Mouse (Mus musculus) limb, embryonic 11.5 days (tissue): Measurements from ENCODE around the gene Myh9. TPM values are rescaled to one million over a fixed set of nuclear protein-coding genes. Genes with fewer than 3 reads are reported as not detected.

ENCODE experiments used
- ATAC-seq: fragments of 200-750 bp; cut with Nextera tagmentation; 2 replicates; pipeline ENCODE4 v1.8.0; 2017; ENCODE audit warnings: low read depth; ENCODE audit not compliant: insufficient number of reproducible peaks, low FRiP score, low TSS enrichment
- DNase-seq: peaks from one replicate; pipeline ENCODE4 v3.0.0-alpha.2; 2015; ENCODE audit warnings: low spot score
- H3K27ac ChIP-seq: fragments of 300-500 bp; sonication (generic); replicated peaks from 2 replicates; pipeline ENCODE4 v1.5.1; 2014; ENCODE audit warnings: low read depth, mild to moderate bottlenecking, low read length
- H3K27me3 ChIP-seq: fragments of 300-500 bp; sonication (generic); 2 replicates; pipeline ENCODE4 v1.6.1; 2014; ENCODE audit warnings: mild to moderate bottlenecking, low read length, mixed read lengths; ENCODE audit not compliant: control insufficient read depth, insufficient read depth
- H3K36me3 ChIP-seq: fragments of 300-500 bp; sonication (generic); 2 replicates; pipeline ENCODE4 v1.6.1; 2014; ENCODE audit warnings: mild to moderate bottlenecking, low read length, moderate library complexity, mixed read lengths; ENCODE audit not compliant: control insufficient read depth, insufficient read depth
- H3K4me1 ChIP-seq: fragments of 300-500 bp; sonication (generic); 2 replicates; pipeline ENCODE4 v1.6.1; 2014; ENCODE audit warnings: low read length, mixed read lengths; ENCODE audit not compliant: control insufficient read depth, insufficient read depth
- H3K4me2 ChIP-seq: fragments of 300-500 bp; sonication (generic); 2 replicates; pipeline ENCODE4 v1.6.1; 2014; ENCODE audit warnings: low read depth, mild to moderate bottlenecking, moderate library complexity; ENCODE audit not compliant: severe bottlenecking
- H3K4me3 ChIP-seq: fragments of 300-500 bp; sonication (generic); 2 replicates; pipeline ENCODE4 v1.5.1; 2014; ENCODE audit warnings: low read depth, low read length
- H3K9ac ChIP-seq: fragments of 300-500 bp; sonication (generic); 2 replicates; pipeline ENCODE4 v1.6.1; 2014; ENCODE audit warnings: mild to moderate bottlenecking, low read length
- H3K9me3 ChIP-seq: fragments of 300-500 bp; sonication (generic); 2 replicates; pipeline ENCODE4 v1.6.1; 2016; ENCODE audit warnings: low read length; ENCODE audit not compliant: control insufficient read depth
- WGBS: fragments of 180-500 bp; shearing (Covaris S2); extraction: QIAGEN DNeasy Blood & Tissue Kit; methylation state at CpG from one replicate; pipeline ENCODE4 v1.1.7; 2014; 5-methylcytosine and 5-hydroxymethylcytosine counted together
- polyA plus RNA-seq: library from polyadenylated mRNA; unstranded; fragments of >200 nt; fragmentation: Nextera tagmentation; extraction: Ambion mirVana; gene quantifications from 2 replicates; pipeline ENCODE4 v1.2.1, GENCODE M21; 2014

Myh9 gene
- polyA plus RNA-seq, 1 experiment from 2014 or later: 33.2 TPM

DNA sequence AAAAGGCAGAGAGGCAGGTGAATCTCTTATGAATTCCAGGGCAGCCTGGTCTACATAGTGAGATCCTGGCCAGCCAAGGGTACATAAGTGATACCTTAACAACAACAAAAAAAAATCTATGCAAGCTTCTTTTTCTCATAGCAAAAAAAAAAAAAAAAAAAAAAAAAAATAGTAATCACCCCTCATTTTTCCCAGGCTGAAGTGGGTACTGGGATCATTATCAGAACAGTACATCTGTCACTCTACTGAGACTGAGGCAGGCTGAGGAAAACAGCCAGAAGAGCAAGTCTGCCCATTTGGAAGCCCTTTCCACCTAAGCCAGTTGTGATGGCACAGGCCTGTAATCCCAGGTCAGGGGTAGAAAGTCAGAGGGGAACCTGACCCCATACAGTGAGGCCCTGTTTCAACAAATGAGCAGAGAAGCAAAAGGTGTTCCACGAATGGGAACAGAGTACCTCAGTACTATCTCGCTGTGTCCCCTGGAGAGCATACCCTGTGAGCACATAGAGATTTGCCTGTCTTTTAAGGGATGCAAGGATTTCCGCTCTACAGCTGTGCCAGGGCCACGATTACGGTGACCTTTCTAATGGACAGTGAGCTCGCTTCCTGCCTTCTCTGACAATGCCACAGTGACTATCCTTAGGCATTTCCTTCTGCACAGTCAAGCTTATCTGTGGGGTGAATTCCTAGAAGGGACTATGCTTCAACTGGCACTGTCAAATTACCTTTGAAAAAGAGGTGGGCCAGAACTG, 5.1 kb downstream of the Myh9 start:
- Histone ChIP-seq H3K9ac (no peak overlapping the region; the same call in 1 of the 2 replicates), H3K4me3 (no peak overlapping the region), H3K27me3 (no peaks in the 10 kb centered on the region), H3K4me2 (no peak overlapping the region), H3K4me1 (peaks cover 55% of the 10 kb centered on the region), H3K9me3 (no peaks in the 10 kb centered on the region), H3K36me3 (no peaks in the 10 kb centered on the region), H3K27ac (no peak overlapping the region)
- ATAC-seq (no peak), DNase-seq (no peak)
- 65% methylated on average over 6 of the region's 6 CpGs for WGBS

DNA sequence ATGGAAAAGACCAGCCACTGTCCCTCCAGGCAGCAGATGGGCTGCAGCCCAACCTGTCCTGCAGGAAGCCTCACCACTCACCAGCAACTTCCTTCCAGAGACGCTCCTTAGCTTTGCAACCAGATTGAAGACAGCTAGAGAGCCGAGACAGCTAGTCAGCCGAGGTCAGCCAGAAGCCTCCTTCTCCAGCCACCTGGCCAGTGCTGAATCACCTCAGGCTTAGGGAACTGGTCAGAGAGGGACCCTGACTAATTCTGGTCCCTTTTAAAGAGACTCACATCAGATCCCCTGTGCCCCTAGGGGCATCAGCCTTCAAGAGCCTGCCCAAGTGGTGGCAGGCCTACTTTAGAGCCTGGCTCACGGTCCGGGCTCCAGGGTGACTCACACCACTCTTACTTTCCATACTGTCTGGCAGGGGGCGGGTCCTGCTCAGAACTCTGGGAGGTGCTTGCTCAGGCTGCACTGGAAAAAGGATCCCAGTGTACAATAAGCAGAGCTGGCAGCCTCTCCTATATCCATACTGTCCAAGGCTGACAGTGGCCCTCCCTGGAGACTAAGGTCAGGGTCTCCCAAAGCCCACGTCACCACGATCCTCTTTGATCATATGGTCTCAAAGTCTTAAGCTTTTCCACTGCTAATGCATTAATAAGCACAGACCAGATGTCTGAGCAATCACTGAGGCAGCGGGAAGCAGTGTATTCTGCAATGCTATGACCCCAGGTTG, 5.9 kb downstream of the Myh9 start:
- WGBS: 37% methylated on average over 9 of the region's 9 CpGs
- H3K9ac ChIP-seq: no peak overlapping the region
- H3K36me3 ChIP-seq: no peaks in the 10 kb centered on the region
- H3K27ac ChIP-seq: no peak overlapping the region
- 0 out of 2 replicates have a peak overlapping the region, but pooled peaks have one; percentile 4 for H3K4me2 ChIP-seq
- peaks cover 55% of the 10 kb centered on the region for H3K4me1 ChIP-seq
- DNase-seq (no peak), ATAC-seq (no peak)
- H3K9me3 ChIP-seq: no peaks in the 10 kb centered on the region
- H3K27me3 ChIP-seq: no peaks in the 10 kb centered on the region
- no peak overlapping the region for H3K4me3 ChIP-seq

DNA sequence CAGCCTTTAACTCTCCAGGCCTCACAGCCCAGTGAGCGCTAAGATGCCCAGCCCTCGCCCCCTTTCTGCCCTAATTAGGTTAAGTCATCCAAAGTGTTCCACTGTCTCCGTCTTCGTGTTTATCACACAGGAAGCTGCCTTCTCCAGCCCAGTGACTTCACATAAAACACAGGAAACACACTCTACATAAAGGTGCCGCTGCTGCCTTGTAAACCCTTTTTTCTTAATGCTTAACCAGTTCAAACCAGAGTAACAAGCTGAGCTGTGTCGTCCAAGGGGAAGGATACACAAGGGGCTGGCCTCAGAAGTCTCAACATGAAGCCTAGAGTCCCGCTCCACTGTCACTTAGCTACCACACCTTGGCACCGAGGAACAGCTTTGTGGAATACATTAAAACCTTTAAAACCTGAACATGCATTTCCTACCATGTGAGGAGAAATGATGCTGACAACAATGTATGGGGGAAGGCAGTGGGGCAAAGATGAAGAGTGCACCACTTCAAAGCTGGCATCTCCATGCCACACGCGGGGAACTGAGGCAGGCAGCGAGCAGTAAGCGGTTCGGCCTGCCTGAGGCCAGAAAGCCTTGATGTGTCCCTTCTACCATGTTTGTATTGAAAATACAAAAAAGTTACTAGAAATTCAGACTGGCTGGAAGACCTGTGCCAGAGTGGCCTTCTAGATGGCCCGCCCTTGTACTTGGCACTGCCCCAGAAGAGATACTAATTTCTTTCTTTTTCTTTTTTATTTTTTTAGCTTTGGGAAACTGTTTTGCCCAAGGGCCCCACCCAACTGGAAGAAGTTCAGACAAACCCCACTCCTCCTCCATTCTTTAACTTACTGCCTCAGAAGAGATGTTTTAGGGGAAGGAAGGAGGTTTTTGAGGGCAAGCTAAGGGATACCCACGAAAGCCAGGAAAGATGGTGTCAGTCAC, 7.4 kb downstream of the Myh9 start:
- Histone ChIP-seq H3K36me3 (no peaks in the 10 kb centered on the region), H3K9ac (no peak overlapping the region), H3K27me3 (no peaks in the 10 kb centered on the region), H3K4me3 (no peak overlapping the region), H3K9me3 (no peaks in the 10 kb centered on the region), H3K4me2 (no peak overlapping the region), H3K4me1 (peaks cover 44% of the 10 kb centered on the region), H3K27ac (peak overlapping the region; percentile 42; the same call in 1 of the 2 replicates)
- DNase-seq: no peak
- ATAC-seq: no peak
- WGBS: 69% methylated on average over 15 of the region's 15 CpGs

DNA sequence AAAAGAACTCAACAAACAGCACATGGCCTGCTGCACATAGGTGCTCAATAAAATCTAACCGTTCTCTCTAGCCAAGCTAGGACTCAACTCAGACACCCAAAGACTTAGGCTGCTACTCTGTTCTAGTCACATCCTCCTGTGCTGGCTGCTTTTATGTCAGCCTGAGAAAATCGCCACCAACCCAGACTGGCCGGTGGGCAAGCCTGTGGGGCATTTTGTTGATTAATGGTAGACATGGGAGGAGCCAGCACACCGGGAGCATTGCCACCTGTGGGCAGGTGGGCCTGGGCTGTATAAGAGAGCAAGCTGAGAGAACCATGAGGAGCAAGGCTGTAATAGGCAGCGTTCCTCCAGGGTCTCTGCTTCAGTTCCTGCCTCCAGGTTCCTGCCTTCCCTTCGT, 8.2 kb downstream of the Myh9 start:
- Histone ChIP-seq H3K4me2 (no peak overlapping the region), H3K9ac (no peak overlapping the region), H3K4me3 (no peak overlapping the region), H3K4me1 (peaks cover 36% of the 10 kb centered on the region), H3K27me3 (no peaks in the 10 kb centered on the region), H3K27ac (peak overlapping the region; percentile 21; the same call in 1 of the 2 replicates), H3K9me3 (no peaks in the 10 kb centered on the region), H3K36me3 (no peaks in the 10 kb centered on the region)
- WGBS: 80% methylated on average over 6 of the region's 6 CpGs
- DNase-seq (no peak), ATAC-seq (no peak)

DNA sequence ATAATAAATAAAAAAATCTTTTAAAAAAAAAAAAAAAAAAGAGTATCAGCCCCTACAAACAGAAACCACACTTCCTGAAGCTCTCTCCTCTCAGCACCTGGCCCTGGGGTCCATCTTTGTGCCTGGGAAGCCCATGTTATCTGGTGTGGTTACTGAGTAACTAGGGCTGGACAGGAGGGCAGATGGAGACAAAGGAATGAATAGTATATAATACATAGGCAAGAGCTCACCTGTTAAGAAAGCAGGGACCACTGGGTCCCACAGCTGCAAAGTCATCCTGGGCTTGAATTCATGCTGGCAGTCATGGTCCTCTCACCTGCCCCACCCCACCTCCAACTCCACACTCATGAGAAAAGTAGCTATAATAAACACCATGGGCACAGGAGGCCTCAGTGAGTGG, 8.9 kb downstream of the Myh9 start:
- Histone ChIP-seq H3K27me3 (no peaks in the 10 kb centered on the region), H3K4me2 (no peak overlapping the region), H3K9me3 (no peaks in the 10 kb centered on the region), H3K4me3 (no peak overlapping the region), H3K27ac (no peak overlapping the region), H3K4me1 (peaks cover 31% of the 10 kb centered on the region), H3K9ac (no peak overlapping the region), H3K36me3 (no peaks in the 10 kb centered on the region)
- ATAC-seq (no peak), DNase-seq (no peak)

DNA sequence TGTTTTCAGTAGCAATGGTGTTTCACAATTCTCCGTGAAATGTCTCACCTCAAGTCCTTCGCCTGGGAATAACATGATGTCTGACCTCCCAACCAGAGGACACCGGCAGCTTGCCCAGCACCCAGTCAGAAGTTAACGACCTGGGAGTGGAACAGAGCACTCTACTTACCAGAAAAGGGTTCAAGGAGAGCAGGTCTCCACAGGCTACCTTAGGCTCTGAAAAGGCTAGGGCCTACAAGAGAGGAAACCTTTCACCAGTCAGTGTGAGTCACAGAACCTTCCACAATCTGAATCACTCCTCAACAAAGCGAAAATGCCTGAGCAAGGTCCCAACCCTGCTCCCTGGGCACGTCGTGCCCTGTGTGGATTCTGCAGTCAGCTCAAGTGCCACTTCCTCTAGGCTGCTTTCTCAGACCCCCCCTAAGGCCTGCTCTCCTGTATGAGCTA, 9.5 kb downstream of the Myh9 start:
- Histone ChIP-seq H3K4me2 (no peak overlapping the region), H3K9me3 (no peaks in the 10 kb centered on the region), H3K4me3 (no peak overlapping the region), H3K4me1 (peaks cover 34% of the 10 kb centered on the region), H3K27ac (no peak overlapping the region), H3K27me3 (no peaks in the 10 kb centered on the region), H3K9ac (no peak overlapping the region), H3K36me3 (no peaks in the 10 kb centered on the region)
- WGBS: 72% methylated on average over 7 of the region's 7 CpGs
- DNase-seq (no peak), ATAC-seq (no peak)

DNA sequence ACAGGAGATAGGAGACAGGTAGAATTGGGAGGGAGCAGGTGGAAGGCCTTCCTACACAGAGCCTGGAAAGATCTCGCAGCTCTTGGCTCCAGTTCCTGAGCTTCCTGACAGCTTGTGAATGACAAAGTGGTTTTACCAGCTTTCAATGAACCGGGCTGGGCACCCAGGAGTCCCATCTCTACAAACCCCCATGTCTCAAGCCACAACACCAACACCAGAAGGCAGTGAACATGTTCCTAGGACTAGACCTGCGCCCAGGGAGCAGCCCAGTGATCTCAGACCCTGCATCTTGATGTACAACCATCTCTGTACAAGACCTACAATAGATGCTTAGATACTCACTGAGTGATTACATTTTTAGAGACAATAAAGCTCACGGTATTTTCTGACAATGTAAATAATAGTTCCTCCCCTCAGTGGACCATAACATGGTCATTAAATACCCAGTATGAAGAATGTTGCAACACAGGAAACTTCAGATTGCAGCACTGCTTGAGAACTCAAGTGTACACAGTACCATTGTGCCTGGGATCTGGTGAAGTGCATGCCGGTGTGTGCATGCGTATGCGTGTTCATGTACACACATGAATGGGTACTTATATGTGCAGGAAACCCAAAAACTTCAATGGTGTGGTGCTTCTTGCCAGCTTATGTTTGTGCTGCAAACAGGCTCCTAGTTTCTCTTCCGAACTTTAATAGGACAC, 10.1 kb downstream of the Myh9 start:
- WGBS: 80% methylated on average over 8 of the region's 8 CpGs
- ATAC-seq (no peak), DNase-seq (no peak)
- Histone ChIP-seq H3K27ac (no peak overlapping the region), H3K4me1 (peaks cover 34% of the 10 kb centered on the region), H3K9ac (no peak overlapping the region), H3K9me3 (no peaks in the 10 kb centered on the region), H3K4me3 (no peak overlapping the region), H3K4me2 (no peak overlapping the region), H3K36me3 (no peaks in the 10 kb centered on the region), H3K27me3 (no peaks in the 10 kb centered on the region)
